Mouse (Mus musculus) forebrain, embryonic 12.5 days (tissue): ENCODE results near the gene Zfp82. TPM values are rescaled to one million over a fixed set of nuclear protein-coding genes. Genes with fewer than 3 reads are reported as not detected.
"Not testable (repeated sequence)": the region's sequence is repeated elsewhere in the genome, so short reads cannot be mapped to it uniquely, and the experiment has no call there.

Experiments used
- ATAC-seq: fragments of 200-750 bp; cut with Nextera tagmentation; 2 replicates; pipeline ENCODE4 v1.8.0; 2017; ENCODE audit warnings: moderate TSS enrichment; ENCODE audit not compliant: low FRiP score
- H3K27ac ChIP-seq: fragments of 300-500 bp; sonication (generic); 2 replicates; pipeline ENCODE4 v1.5.1; 2016; ENCODE audit warnings: mild to moderate bottlenecking
- H3K27me3 ChIP-seq: fragments of 300-500 bp; sonication (generic); 2 replicates; pipeline ENCODE4 v1.6.1; 2016; ENCODE audit warnings: mild to moderate bottlenecking
- H3K36me3 ChIP-seq: fragments of 300-500 bp; sonication (generic); replicated peaks from 2 replicates; pipeline ENCODE4 v1.6.1; 2016; ENCODE audit warnings: mild to moderate bottlenecking
- H3K4me1 ChIP-seq: fragments of 300-500 bp; sonication (generic); 2 replicates; pipeline ENCODE4 v1.6.1; 2016
- H3K4me2 ChIP-seq: fragments of 300-500 bp; sonication (generic); 2 replicates; pipeline ENCODE4 v1.6.1; 2016; ENCODE audit warnings: mild to moderate bottlenecking, moderate library complexity
- H3K4me3 ChIP-seq: fragments of 300-500 bp; sonication (generic); replicated peaks from 2 replicates; pipeline ENCODE4 v1.5.1; 2016; ENCODE audit warnings: mild to moderate bottlenecking
- H3K9ac ChIP-seq: fragments of 300-500 bp; sonication (generic); 2 replicates; pipeline ENCODE4 v1.6.1; 2016; ENCODE audit warnings: mild to moderate bottlenecking
- H3K9me3 ChIP-seq: fragments of 300-500 bp; sonication (generic); 2 replicates; pipeline ENCODE4 v1.6.1; 2016
- WGBS: fragments of 180-500 bp; shearing (Covaris S2); methylation state at CpG from one replicate; pipeline ENCODE4 v1.1.7; 2016; 5-methylcytosine and 5-hydroxymethylcytosine counted together
- polyA plus RNA-seq: library from polyadenylated mRNA; unstranded; fragments of >200 nt; fragmentation: Nextera tagmentation; extraction: Ambion mirVana; gene quantifications from 2 replicates; pipeline ENCODE4 v1.2.1, GENCODE M21; 2016

Gene Zfp82
- 4.7 and 8.9 TPM in 2 replicates for polyA plus RNA-seq

DNA sequence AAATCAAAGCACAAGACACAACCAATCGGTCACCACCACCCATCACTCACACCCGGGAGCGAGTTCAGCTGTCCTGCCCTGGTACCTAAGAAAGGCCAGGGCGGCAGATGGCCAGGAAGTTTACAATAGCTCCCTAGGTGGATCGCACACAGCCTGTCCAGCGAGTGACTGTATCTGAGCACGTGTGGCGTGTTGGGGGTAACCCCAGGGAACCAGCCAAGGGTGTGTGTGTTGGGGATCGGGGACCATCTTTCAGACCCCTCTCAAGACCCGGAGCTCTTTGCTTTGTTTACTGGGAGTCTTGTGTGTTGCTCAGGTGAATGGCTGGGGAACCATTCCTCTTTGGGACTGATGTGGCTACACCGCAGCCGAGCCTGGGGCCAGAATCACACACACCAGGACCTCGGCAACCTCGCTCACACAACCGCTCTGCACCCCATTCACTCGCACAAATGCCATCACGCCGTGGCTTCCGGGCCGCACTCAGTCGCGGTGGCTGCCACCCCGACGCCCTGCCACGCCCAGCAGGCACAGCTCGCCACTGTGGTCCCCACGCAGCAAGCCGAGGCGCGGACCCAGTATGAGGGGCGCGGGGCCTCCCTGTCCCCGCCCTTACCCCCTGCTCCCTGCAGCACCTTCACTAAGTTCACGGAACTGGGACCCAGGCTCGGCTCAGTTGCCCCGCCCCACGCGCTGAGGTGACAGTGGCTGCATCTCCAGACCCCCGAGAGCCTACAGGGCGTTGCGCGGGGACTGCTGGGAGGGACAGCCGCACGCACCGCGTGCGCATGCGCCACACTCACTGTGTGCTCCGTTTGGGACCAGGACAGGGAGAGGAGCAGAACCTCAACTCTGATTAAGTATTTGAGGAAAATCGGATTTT is at the start of gene Zfp82:
Zfp82 (minus strand) TSS at position 755 of the 883 bp plus-strand sequence.
- H3K4me2 ChIP-seq: peak within 1 kb of the TSS; percentile 92
- peak within 1 kb of the TSS; percentile 82 for H3K9ac ChIP-seq
- no peaks in the 10 kb centered on the region for H3K9me3 ChIP-seq
- peak within 1 kb of the TSS; percentile 77 for H3K27ac ChIP-seq
- peaks cover 24% of the 10 kb centered on the region for H3K36me3 ChIP-seq
- ATAC-seq: peak; percentile 89
- peaks cover 7% of the 10 kb centered on the region; the same call in 1 of the 2 replicates for H3K4me1 ChIP-seq
- H3K4me3 ChIP-seq: peak within 1 kb of the TSS; percentile 81
- no peaks in the 10 kb centered on the region for H3K27me3 ChIP-seq
- under 1% methylated on average over 50 of the region's 50 CpGs for WGBS

DNA sequence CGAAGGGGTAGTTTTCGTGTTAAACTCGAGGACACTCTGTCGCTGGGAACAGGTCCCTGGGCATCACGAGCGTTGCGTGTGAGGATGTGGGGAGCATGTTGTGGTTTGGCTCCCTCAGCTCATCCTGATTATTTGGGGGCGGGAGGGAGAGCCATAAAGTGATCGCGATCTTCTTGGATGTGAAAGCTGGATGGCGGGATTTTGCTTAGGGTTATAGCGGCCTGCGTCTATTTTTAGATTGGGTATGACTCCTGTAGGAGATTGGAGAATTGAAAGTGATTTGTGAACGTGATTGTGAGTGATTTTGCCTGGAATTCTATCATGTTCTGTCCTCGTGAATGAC is 49.5 kb upstream of the Zfp82 start:
- peak overlapping the region; percentile 78 for H3K9ac ChIP-seq
- H3K27me3 ChIP-seq: no peaks in the 10 kb centered on the region
- H3K9me3 ChIP-seq: no peaks in the 10 kb centered on the region
- H3K27ac ChIP-seq: peak overlapping the region; percentile 82
- H3K4me3 ChIP-seq: peak overlapping the region; percentile 71
- no peak; the same call in 1 of the 2 replicates for ATAC-seq
- H3K4me2 ChIP-seq: peak overlapping the region; percentile 81
- WGBS: 6% methylated on average over 15 of the region's 15 CpGs
- peaks cover 7% of the 10 kb centered on the region for H3K4me1 ChIP-seq
- peaks cover 14% of the 10 kb centered on the region for H3K36me3 ChIP-seq

DNA sequence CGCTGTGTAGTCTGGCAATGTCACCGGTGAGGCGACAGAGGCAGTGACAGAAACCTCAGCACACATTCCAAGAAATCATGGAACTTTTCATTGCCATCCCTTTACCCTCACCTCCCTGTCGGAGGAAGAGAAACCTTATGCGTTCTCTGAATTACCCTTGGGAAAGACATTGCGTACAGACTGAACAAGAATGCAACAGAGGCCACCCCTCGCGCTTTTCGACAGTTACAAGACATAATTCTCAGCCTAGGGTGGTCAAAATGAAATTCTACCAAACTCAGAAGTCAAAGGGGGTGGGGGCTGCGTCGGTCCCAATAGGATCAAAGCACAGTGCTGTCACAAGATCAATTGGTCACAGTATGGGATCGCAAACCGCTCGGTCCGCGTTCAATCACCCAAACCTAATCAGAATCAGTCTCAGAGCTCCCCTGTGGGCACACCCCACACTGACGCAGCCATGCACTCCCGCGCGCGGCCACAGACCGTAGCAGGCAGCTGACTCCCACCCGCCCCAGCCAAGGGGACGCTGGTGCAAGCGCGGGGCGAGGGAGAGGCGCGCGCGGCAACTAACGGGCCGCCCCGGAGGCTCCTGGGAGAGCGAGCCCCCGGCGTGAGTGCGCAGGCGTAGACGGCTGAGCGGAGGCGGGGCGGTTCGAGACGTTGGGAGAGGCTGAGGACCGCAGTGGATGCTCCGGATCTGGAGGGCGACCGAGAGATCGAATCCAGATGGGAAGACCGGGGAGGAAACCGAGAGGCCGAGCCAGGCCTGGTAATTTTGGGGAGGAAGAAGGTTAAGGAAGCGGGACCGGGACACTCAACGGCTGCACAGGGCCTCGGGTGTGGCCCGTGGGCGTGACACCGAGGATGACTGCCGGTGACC is 48.8 kb upstream of the Zfp82 start, which contains the start of gene Zfp382:
Zfp382 (plus strand) TSS at position 635 of the 880 bp plus-strand sequence.
- Histone ChIP-seq H3K36me3 (peaks cover 8% of the 10 kb centered on the region), H3K27ac (peak within 1 kb of the TSS; percentile 82), H3K9me3 (no peaks in the 10 kb centered on the region), H3K27me3 (no peaks in the 10 kb centered on the region), H3K4me3 (peak within 1 kb of the TSS; percentile 71), H3K4me2 (peak within 1 kb of the TSS; percentile 81), H3K4me1 (peaks cover 7% of the 10 kb centered on the region), H3K9ac (peak within 1 kb of the TSS; percentile 78)
- ATAC-seq: peak; percentile 97
- under 1% methylated on average over 61 of the region's 61 CpGs for WGBS

DNA sequence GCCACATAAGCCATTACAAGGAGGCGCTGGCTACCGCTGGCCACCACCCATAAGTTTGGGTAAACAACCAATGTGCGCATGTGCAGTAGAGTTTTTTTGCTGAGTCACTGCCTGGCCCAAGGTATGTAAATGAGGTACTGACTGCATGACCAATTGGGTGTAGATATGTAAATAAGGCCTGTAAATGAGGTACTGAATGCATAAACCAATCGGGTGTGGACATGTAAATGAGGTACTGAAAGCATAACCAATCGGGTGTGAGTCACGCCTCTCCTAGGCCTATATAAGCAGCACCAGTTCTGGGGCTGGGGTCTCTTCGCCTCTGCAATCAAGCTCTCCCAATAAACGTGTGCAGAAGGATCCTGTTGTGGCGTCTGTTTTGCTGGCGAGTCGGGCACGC is 45.2 kb upstream of the Zfp82 start:
- not testable (repeated sequence) for H3K4me3 ChIP-seq, H3K4me1 ChIP-seq, H3K27me3 ChIP-seq, H3K36me3 ChIP-seq, H3K9ac ChIP-seq, H3K4me2 ChIP-seq, H3K27ac ChIP-seq, ATAC-seq
- H3K9me3 ChIP-seq: 0 out of 2 replicates have a peak, but pooled peaks cover 13% of the 10 kb centered on the region
- WGBS: 93% methylated on average over 12 of the region's 12 CpGs

DNA sequence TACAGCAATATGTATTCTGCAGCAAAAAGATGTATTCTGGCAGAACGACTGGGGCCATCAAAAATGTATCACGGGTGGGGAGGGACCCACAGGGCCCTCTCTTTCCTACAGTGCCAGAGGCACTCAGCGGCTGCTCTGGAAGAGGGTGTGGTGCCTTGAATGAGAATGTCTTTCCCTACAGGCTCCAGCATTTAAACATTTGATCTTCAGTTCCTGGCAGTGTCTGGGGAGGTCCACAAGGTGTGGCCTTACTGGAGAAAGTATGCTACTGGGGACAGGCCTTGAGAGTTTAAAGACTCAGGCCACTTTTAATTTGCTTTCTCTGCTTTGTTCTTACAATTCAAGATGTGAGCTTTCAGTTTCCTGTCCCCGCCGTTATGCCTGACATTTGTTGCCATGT is 43.4 kb upstream of the Zfp82 start:
- H3K4me2 ChIP-seq: no peak overlapping the region
- 0 out of 2 replicates have a peak, but pooled peaks cover 13% of the 10 kb centered on the region for H3K9me3 ChIP-seq
- 93% methylated on average over 5 of the region's 5 CpGs for WGBS
- no peaks in the 10 kb centered on the region for H3K36me3 ChIP-seq
- H3K4me1 ChIP-seq: no peaks in the 10 kb centered on the region
- H3K27me3 ChIP-seq: no peaks in the 10 kb centered on the region
- ATAC-seq: no peak
- no peak overlapping the region for H3K4me3 ChIP-seq
- H3K27ac ChIP-seq: no peak overlapping the region
- H3K9ac ChIP-seq: no peak overlapping the region

DNA sequence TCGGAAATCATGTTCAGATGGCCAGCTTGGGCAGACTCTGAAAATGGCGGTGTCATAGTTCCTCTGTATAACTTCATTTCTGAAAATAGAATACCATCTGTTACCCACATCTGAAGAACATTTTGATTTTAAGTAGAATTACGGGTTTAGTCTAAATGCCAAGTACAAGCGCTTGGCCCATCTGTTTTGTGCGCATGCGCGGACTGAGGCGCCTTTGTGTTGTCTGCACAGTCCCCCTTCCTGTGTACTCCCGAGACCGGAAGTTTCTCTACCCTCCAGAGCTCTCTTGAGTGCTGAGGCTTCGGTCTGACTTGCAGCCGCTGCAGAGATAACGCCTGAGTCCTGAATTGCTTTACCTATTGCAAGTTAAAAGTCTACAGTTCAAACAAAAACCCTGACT is 26.6 kb upstream of the Zfp82 start:
- Histone ChIP-seq H3K9ac (no peak overlapping the region), H3K27me3 (no peaks in the 10 kb centered on the region), H3K9me3 (peaks cover 11% of the 10 kb centered on the region; the same call in 1 of the 2 replicates), H3K27ac (no peak overlapping the region), H3K36me3 (peaks cover 61% of the 10 kb centered on the region), H3K4me1 (peaks cover 11% of the 10 kb centered on the region), H3K4me2 (no peak overlapping the region), H3K4me3 (no peak overlapping the region)
- no peak for ATAC-seq
- 95% methylated on average over 13 of the region's 13 CpGs for WGBS

DNA sequence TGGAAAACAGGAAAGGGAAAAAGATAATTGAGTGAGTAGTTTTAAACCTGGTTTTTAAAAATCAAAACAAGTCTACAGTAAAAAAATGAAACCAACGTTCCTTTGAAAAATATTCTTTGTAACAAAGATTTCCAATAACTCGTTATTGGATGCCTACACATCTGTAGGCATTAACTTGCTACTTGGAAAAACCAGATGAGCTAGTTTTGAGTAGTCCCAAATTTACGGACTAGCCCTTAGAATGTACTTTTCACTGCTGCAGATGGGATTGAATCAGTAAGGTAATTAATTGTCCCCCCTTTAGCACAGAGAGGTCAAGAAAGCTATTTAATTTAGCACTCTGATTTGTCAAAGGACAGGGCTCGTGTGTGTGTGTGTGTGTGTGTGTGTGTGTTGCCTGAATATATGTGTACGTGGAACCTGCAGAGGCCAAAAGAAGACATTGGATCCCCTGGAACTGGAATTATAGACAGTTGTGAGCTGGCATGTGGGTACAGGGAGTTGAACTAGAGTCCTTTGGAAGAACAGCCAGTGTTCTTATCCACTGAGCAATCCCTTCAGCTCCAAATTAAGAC is 22.9 kb upstream of the Zfp82 start:
- Histone ChIP-seq H3K4me3 (peak overlapping the region; percentile 49), H3K27ac (peak overlapping the region; percentile 56; the same call in 1 of the 2 replicates), H3K9me3 (no peaks in the 10 kb centered on the region), H3K4me1 (peaks cover 21% of the 10 kb centered on the region), H3K36me3 (peaks cover 31% of the 10 kb centered on the region), H3K27me3 (no peaks in the 10 kb centered on the region), H3K9ac (peak overlapping the region; percentile 70), H3K4me2 (peak overlapping the region; percentile 81)
- ATAC-seq: no peak
- WGBS: 8% methylated on average over 5 of the region's 5 CpGs

DNA sequence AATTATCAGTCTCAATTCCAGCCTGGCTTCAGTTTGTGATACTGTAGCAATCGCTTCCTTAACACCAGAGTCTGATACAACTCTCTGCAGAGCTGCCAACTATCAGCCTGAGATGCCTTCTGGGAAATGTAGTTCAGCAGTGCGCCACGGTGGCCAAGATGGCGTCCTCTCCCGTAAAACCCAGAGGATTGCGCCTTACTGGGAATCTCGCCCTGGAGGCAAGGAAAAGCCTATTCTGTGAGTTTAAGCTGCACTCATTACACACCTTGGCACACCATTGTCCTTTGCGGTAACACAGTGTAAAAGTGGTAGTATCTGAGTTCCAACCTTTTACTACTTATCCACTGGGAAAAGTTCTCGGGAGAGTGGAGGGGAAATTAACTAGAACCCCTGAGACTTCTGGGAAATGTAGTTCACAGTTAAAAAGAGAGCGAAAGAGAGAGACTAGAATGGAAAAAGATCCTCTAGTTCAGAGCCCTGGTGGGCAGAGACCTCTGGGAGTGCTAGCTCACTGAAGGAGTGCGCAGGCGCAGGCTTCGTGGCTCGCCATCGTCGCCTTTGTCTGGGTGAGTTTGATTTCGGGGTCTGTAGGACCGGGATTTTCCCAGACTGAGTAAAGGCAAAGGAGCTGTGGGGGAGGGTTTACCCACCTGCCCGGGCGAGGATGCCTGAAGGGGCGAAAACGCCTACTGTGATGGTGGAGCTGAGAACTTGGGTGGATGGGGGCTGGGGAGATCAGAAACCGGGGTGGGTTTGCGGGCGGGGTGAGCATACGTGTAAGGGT is 22.1 kb upstream of the Zfp82 start, which contains the start of gene Zfp260:
Zfp260 (plus strand) TSS at position 132 of the 784 bp plus-strand sequence.
- Histone ChIP-seq H3K9me3 (no peaks in the 10 kb centered on the region), H3K4me1 (peaks cover 21% of the 10 kb centered on the region), H3K4me2 (peak within 1 kb of the TSS; percentile 81), H3K36me3 (peaks cover 23% of the 10 kb centered on the region), H3K9ac (peak within 1 kb of the TSS; percentile 70), H3K27ac (peak within 1 kb of the TSS; percentile 96), H3K4me3 (peak within 1 kb of the TSS; percentile 49), H3K27me3 (no peaks in the 10 kb centered on the region)
- under 1% methylated on average over 26 of the region's 26 CpGs for WGBS
- ATAC-seq: peak; percentile 76

DNA sequence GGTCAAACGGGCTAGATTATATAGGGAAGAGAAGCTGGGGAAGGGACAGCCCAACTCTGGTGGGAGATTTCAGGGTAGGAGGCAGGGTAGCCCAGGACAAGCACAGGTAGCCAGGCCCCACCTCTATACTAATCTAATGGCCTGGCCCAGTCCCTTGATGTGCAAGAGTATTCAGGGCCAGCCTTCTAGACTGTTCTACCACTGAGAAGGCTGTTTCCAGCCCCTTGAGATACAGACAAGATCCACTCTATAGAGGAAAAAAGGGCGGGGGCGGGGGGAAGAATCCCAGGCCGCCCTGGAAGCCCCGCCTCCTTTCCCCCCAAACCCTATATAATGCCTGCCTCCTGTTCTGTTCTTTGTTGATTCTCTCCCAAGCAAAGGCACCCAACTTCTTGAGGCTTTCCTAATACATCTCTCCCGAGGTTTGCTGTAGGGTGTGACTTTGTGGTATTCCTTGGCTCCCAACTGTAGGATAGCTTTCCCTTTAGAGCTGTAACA is 21.3 kb upstream of the Zfp82 start:
- peaks cover 28% of the 10 kb centered on the region for H3K4me1 ChIP-seq
- peak overlapping the region; percentile 96 for H3K27ac ChIP-seq
- 81% methylated on average over 6 of the region's 6 CpGs for whole genome bisulfite sequencing
- ATAC-seq: no peak
- no peaks in the 10 kb centered on the region for H3K27me3 ChIP-seq
- no peaks in the 10 kb centered on the region for H3K9me3 ChIP-seq
- peak overlapping the region; percentile 81 for H3K4me2 ChIP-seq
- peak overlapping the region; percentile 12; the same call in 1 of the 2 replicates for H3K9ac ChIP-seq
- peaks cover 14% of the 10 kb centered on the region; the same call in 1 of the 2 replicates for H3K36me3 ChIP-seq
- peak overlapping the region; percentile 49 for H3K4me3 ChIP-seq

DNA sequence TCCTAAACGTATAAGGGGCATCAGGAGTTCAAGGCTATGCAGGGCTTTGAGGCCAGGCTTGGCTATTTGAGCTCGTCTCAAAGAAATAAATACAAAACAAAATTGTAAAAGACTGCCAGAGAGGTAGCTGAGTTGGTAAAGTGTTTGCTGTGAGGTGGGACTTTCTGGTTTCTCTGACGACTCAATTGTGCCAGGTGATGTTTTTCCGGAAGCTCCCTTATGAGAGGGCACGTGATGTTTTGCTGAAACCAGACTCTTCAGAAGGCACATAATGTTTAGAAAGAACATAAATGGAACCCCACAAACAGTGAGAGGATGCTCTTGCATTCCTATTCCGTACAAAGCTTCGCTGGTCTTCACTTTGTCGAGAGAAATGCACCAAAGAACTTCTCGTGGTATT is 20.0 kb upstream of the Zfp82 start:
- no peak for ATAC-seq
- Histone ChIP-seq H3K27ac (no peak overlapping the region), H3K27me3 (no peaks in the 10 kb centered on the region), H3K9ac (no peak overlapping the region), H3K36me3 (0 out of 2 replicates have a peak, but pooled peaks cover 4% of the 10 kb centered on the region), H3K4me1 (peaks cover 38% of the 10 kb centered on the region), H3K4me3 (no peak overlapping the region), H3K9me3 (no peaks in the 10 kb centered on the region), H3K4me2 (no peak overlapping the region)
- 88% methylated on average over 9 of the region's 9 CpGs for WGBS

DNA sequence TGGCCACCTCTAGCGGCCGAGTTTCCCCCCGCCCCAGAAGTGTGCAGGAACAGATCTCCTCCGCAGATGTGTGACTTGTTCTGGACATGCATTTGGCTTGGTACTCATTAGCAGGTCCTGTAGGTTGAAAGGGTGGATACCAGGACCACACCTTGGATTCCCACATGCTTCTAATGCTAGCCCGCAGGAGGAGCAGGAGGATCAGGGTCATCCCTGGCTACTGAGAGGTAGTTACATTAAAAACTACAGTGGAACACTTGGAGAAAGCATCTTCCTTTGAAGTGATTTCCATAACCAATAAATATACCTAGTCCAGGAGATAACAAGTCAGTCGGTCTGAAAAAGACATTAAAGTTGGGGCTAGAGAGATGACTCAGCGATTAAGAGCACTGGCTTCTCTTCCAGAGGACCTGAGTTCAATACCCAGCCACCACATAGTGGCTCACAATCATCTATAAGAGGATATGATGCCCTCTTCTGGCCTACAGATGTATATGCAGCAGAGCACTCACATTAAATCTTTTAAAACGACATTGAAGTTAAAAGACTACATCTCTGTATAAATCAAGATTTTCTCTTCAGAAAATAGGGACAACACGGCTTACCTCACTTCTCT is 18.4 kb upstream of the Zfp82 start:
- H3K9ac ChIP-seq: no peak overlapping the region
- 12% methylated on average over 9 of the region's 9 CpGs for WGBS
- H3K4me3 ChIP-seq: peak overlapping the region; percentile 67
- no peaks in the 10 kb centered on the region for H3K9me3 ChIP-seq
- peak overlapping the region; percentile 63 for H3K27ac ChIP-seq
- peaks cover 11% of the 10 kb centered on the region for H3K36me3 ChIP-seq
- H3K4me1 ChIP-seq: peaks cover 41% of the 10 kb centered on the region
- no peak for ATAC-seq
- H3K4me2 ChIP-seq: peak overlapping the region; percentile 72
- H3K27me3 ChIP-seq: no peaks in the 10 kb centered on the region
